Mouse (Mus musculus) urinary bladder, adult 2 months (tissue): ENCODE measurements around the gene Hilpda. TPM values are rescaled to one million over a fixed set of nuclear protein-coding genes. Genes with fewer than 3 reads are reported as not detected.

Experiments used
- DNase-seq: peaks from one replicate; pipeline ENCODE4 v3.0.0; 2022; ENCODE audit warnings: low spot score
- polyA plus RNA-seq: library from polyadenylated mRNA; depleted of rRNA; stranded (reverse); fragments of >200 nt; gene quantifications from 2 replicates; pipeline ENCODE4 v1.2.3, GENCODE M21; 2012

The Hilpda gene
- polyA plus RNA-seq, 1 experiment, result 70.3 TPM

DNA sequence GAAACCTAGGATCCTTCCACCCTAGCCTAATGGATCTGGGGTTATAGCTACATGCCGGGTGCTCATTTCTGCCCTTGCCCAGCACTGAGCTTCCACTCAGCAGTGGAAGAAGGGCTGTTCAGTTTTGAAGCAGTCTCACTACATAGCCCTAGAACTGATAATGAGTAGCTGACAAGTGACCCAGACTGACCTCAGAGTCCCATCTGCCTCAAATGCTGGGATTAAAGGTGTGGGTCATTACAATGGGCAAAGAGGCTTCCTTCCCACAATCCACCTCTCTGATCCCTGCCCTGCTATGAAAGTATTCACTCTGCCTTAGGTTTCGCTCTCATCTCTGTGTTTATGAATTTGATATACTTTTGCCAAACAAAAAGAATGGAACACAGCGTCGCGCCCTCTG, 4.5 kb downstream of the Hilpda start:
- DNase-seq, result no peak

DNA sequence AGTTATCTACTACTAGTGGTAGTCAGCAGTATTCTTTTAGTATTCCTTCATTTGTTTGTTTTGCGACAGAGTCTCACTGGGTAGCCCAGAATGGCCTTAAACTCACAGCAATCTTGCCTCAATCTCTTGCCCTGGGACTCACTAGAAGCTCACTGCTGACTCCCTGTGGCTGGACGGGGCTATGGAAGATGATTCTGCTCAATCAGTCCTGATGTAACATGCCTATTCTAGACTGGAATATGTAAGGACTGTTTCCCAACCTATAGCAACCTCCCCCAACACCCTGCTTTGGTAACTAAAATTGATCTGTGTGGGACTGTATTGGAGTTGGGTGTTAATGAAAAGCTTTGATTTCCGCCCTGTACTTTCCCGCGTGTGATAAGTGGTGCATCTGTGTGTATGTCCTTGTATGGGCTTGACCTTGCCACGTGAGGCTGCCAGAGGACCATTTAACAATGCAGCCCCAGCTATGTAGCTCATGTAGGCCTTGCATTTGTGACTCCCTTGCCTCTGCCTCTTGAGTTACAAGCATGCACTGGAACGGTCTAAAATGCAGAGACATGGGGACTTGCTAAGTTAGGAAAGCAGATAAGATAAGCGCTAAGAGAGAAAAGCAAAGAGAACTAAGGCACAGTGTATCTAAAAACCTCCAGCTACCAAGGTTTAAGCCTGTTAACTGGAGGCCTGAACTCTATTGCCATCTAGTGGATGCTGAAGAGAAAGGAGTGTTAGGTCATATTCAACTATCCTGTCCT, 6.4 kb downstream of the Hilpda start:
- DNase-seq, result no peak

DNA sequence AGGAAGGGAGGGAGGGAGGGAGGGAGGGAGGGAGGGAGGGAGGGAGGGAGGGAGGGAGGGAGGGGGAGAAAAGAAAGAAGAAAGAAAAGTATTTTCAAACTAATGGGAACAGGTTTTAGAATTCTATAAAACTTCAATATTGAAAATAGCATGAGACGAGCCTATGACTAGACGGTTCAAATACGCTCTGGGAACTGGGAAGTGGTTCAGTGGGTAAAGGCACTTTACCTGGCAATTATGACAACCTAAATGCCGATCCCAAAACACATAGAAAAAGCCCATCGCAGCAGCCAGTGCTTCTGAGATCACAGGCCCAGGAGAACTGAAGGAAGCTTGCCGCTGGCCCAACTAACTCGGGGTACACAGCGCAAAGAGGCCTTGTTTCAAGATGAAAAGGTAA, 7.0 kb downstream of the Hilpda start, which contains the start of gene Fam71f2:
TSS of gene Fam71f2 (plus strand) at position 301 of the 400 bp plus-strand sequence.
- no peak for DNase-seq

GRCm38 (mm10) chr6:29280671-29281070, 8.4 kb downstream of the Hilpda start:
- DNase-seq, result no peak

- DNase-seq, result no peak
Observed at GRCm38 (mm10) chr6:29286870-29287269, 14.6 kb downstream of the Hilpda start.

DNA sequence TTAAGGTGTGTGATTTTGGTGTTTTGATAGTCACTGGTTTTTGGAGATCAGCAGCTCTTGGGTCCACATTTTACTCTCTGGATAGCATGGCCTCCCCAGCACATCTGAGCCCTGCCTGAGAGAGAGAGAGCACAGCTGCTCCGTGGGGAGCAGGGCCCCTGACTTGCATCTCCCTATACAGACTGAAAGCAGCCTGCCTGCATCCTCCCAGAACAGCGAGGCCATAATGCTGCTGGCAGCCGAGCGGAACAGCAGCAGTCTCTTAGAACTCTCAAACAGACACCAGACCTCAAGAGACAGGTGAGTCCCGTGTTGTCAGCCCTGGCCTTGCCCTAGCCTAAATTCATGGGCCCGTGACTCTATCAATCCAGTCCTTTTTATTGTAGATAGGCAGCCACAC, 15.2 kb downstream of the Hilpda start:
- no peak for DNase-seq

- DNase-seq, result no peak
Observed at GRCm38 (mm10) chr6:29287944-29288343, 15.7 kb downstream of the Hilpda start.

- DNase-seq, result no peak
Observed at GRCm38 (mm10) chr6:29288651-29289050, 16.4 kb downstream of the Hilpda start.

DNA sequence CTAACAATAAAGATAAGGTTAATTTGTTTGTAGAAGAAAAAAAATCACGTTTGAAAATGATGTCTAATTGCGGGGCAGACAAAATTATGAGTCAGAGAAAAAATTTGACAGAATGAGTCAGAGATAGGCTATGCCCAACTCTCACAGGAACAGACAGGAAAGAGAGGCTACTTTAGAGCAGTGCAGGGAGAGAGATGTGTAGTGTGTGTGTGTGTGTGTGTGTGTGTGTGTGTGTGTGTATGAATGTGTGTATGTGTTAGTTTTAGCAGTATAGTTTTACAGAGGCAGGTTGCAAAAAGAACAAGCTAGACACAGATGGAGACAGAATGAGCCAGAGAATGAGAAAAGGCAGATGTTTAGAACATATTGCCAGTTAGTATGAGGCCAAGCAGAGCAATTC, 26.8 kb downstream of the Hilpda start:
- no peak for DNase-seq

DNA sequence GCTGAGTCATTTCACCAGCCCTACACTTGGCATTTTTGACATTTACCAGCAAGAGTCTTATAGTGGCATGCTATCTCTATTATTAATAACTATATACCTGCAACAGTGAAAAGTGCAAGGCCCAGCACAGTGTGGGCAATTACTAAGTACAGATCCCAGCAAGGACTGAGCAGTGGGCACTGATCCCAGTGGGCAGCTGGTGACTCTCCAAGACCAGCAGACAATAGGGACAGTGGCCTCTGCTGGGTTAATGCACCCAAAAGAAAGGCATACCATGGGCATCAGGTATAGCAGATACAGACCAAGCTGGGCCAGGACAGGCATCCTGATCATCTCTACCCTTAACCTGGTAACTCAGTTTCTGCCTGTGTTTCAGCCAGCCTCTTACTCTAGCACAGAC, 31.0 kb downstream of the Hilpda start:
- no peak for DNase-seq

GRCm38 (mm10) chr6:29303726-29304125, 31.4 kb downstream of the Hilpda start:
- no peak for DNase-seq

DNA sequence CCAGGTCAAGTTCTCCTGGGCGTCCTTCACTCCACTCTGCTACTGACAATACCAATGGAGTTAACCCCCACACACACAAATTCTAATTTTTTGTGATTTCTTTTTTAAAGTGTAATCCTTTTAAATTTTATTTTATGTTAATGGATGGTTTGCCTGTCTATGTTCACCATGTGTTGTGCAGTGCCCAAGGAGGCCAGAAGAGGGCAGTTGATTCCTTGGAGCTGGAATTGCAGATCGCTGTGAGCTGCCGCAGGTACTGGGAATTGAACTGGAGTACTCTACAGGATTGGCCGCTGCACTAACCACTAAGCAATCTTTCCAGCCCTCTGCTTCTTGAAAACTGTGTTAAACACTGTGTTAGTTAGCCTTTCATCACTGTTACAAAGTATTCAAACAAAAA, 33.2 kb downstream of the Hilpda start:
- no peak for DNase-seq

DNA sequence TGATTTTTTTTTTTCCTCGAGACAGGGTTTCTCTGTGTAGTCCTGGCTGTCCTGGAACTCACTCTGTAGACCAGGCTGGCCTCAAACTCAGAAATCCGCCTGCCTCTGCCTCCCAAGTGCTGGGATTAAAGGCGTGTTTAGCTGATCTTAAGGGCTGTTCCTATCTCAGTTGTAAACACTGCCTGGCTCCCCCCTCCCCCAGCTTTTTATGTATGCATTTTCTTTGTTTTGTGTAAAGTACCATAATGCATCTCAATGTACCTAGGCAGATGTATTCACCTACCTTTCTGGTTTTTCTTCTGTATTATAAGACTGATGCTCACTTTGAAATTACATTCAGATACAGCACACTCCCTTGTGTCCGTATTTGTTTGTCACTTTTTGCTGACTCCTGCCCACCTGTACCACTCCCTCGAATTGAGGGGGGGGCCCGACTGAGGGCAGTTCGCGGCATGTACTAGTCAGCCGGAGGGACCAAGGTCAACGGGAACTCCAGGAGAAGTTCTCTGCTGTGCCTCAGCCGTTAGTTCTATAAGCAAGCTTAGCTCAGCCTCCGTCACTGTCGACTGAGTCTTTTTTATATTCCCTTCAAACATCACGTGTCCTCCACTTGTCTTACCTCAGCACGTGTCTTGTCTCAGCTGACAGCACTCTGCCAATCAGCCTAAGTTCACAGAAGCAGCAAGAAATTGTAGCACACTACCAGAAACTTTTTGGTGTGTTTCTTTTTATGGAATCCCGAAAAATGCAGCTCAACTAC, 36.7 kb downstream of the Hilpda start:
- no peak for DNase-seq

- DNase-seq, result no peak
Observed at GRCm38 (mm10) chr6:29313690-29314202, 41.5 kb downstream of the Hilpda start.

DNA sequence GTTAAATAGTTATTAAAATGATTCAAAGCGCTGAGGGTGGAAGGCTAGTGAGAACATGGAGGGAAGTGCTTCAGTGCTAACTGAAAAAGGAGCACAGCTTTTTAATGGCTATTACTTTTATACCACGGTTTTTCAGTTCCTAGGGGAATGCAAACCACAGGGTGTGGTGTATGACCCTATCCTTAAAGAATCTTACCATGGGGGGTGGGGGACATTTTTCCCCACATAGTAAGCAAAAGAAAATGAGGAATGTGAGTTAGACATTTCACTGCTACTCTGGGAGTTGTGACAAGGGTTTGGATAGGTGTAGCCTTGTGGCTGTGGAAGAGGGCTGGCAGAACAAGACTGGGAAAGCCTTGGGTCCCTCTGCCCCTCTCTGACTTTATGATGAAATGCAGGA, 45.0 kb downstream of the Hilpda start:
- no peak for DNase-seq

GRCm38 (mm10) chr6:29317941-29318340, 45.7 kb downstream of the Hilpda start:
- no peak for DNase-seq

GRCm38 (mm10) chr6:29318879-29319278, 46.6 kb downstream of the Hilpda start, which contains the start of gene Fam71f1:
Gene Fam71f1, plus strand, starts transcription at chr6:29319140.
- no peak for DNase-seq

DNA sequence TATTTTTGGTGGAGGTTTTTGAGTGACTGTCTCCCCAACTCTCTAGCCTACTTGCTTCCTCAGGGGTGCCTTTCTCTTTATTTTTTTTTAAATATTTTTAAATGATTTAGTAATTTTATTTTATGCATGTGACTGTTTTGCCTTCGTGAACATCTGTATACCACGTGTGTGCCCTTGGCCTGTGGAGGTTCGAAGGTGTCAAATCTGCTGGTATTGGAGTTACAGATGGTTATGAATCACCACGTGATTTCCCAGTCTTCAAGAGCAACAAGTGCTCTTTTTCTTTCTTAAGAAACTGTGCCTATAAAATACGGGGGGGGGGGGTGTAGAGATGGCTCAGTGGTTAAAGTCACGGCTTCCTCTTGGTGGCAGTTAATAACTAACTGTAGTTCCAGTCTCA, 49.3 kb downstream of the Hilpda start:
- DNase-seq, result no peak

GRCm38 (mm10) chr6:29322147-29322546, 49.9 kb downstream of the Hilpda start:
- DNase-seq, result no peak

- DNase-seq, result no peak
Observed at GRCm38 (mm10) chr6:29322735-29323134, 50.4 kb downstream of the Hilpda start.
